In the genomic region with DNA sequence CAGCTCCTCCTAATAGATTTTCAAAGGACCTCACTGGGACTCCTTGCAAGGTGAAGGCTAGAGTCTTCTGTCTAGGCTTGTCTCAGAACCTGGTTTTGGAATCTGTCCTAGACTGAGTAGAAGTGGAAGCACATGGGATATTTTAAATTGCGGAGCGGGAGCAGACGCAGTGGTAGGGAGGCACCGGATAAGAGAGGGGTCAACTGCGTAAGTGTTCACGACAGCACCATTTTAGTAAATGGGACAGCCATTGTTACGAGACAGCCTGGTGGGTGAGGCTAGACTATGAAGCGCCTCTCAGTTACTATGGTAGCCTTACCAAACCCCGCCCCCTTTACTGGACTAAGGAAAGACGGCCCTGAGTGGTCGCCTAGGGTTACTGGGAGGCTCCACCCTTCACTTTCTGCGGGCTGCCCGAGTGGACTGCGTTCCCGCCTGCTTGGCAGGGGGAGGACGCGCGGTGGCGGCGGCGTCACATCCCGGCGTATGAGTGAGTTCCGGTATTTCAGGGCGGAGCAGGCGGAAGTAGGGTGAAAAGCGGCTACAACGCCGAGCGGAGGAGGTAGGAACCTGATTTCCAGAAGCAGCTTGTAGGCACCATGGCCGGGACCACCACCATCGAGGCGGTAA, we compare ENCODE assay signal across 8 mouse cellular contexts. TPM values are rescaled to one million over a fixed set of nuclear protein-coding genes. Genes with fewer than 3 reads are reported as not detected.
DNase-seq lines count a peak whose midpoint lies in the region; ATAC-seq lines count a peak whose summit lies in the region.

No protein-coding gene starts in this region.

- H3K4me1 ChIP-seq in hindbrain, embryonic 11.5 days (replicated peaks; ENCODE audit: control insufficient read depth, insufficient read depth, low read length): peaks cover 2% of the 10 kb centered on the region; the same call in 1 of the 2 replicates

- H3K27me3 ChIP-seq in hindbrain, embryonic 11.5 days (ENCODE audit: control insufficient read depth, insufficient read depth, low read length): no peaks in the 10 kb centered on the region

- ATAC-seq in hindbrain, embryonic 11.5 days (ENCODE audit: low FRiP score): peak; percentile 97

- H3K36me3 ChIP-seq in hindbrain, embryonic 11.5 days (ENCODE audit: control insufficient read depth, insufficient read depth, low read length): no peaks in the 10 kb centered on the region

- H3K4me3 ChIP-seq in hindbrain, embryonic 11.5 days (ENCODE audit: low read depth, low read length): peak overlapping the region; percentile 83

- peak overlapping the region; percentile 90 for H3K27ac ChIP-seq in hindbrain, embryonic 11.5 days (ENCODE audit: low read depth, low read length)

- peak overlapping the region; percentile 85 for H3K9ac ChIP-seq in hindbrain, embryonic 11.5 days (ENCODE audit: low read depth, low read length)

- DNase-seq in Muller cell, postnatal 12 days (ENCODE audit: inconsistent ontology term): peak; percentile 98
- peak; percentile 92 for DNase-seq in cerebellum, adult 9-11 months
- peak; percentile 85 to 92 for DNase-seq in frontal cortex, adult 2 months (ENCODE audit: extremely low spot score in 1 of 2, low spot score in 1 of 2)
- DNase-seq in hindbrain, embryonic 11.5 days (ENCODE audit: low spot score): peak; percentile 95
- peak; percentile 87 to 90 for DNase-seq in layer of hippocampus, postnatal 10 days (ENCODE audit: low spot score in 2 of 2)
- DNase-seq in lung, postnatal 10 days: peak; percentile 99
- DNase-seq in ovary, postnatal 36 days (ENCODE audit: low spot score): peak; percentile 92
- DNase-seq in thymus, postnatal 25 days: peak; percentile 88

- no peaks in the 10 kb centered on the region for H3K9me3 ChIP-seq in hindbrain, embryonic 11.5 days (ENCODE audit: control insufficient read depth, low read length)

- H3K4me2 ChIP-seq in hindbrain, embryonic 11.5 days (replicated peaks; ENCODE audit: low read depth, low read length): peak overlapping the region; percentile 82

- WGBS in hindbrain, embryonic 11.5 days: under 1% methylated on average over 33 of the region's 33 CpGs

RNA-seq across cellular contexts. Expression of a gene that starts 6.8 kb away (rescaled TPM):
- 166 and 178 TPM in 2 replicates for polyA plus RNA-seq in frontal cortex, adult 2 months (2012; rRNA removed)
- 558 and 580 TPM in 2 replicates for polyA plus RNA-seq in hindbrain, embryonic 11.5 days (2014; fragmentation: Nextera tagmentation; extraction: Ambion mirVana)
- total RNA-seq in layer of hippocampus, postnatal 10 days (2021): 100 to 1,000 TPM; 245 to 256 TPM

RNA-seq across cellular contexts. Expression of a gene that starts 24.7 kb away (rescaled TPM):
- polyA plus RNA-seq in frontal cortex, adult 2 months (2012; rRNA removed): 0.40 and 0.42 TPM in 2 replicates
- 0.32 and 0.66 TPM in 2 replicates for polyA plus RNA-seq in hindbrain, embryonic 11.5 days (2014; fragmentation: Nextera tagmentation; extraction: Ambion mirVana)
- under 1 TPM; 0.36 to 0.50 TPM for total RNA-seq in layer of hippocampus, postnatal 10 days (2021)

RNA-seq across cellular contexts. Expression of a gene that starts 26.8 kb away (rescaled TPM):
- 106 and 121 TPM in 2 replicates for polyA plus RNA-seq in frontal cortex, adult 2 months (2012; rRNA removed)
- 203 and 230 TPM in 2 replicates for polyA plus RNA-seq in hindbrain, embryonic 11.5 days (2014; fragmentation: Nextera tagmentation; extraction: Ambion mirVana)
- total RNA-seq in layer of hippocampus, postnatal 10 days (2021): 100 to 1,000 TPM; 146 to 188 TPM

RNA-seq across cellular contexts. Expression of a gene that starts 27.8 kb away (rescaled TPM):
- polyA plus RNA-seq in frontal cortex, adult 2 months (2012; rRNA removed): 93.9 and 94.1 TPM in 2 replicates
- 223 and 230 TPM in 2 replicates for polyA plus RNA-seq in hindbrain, embryonic 11.5 days (2014; fragmentation: Nextera tagmentation; extraction: Ambion mirVana)
- total RNA-seq in layer of hippocampus, postnatal 10 days (2021): 10 to 100 TPM; 83.5 to 91.6 TPM

Comparison
In these comparisons a context has a peak if more than half of its experiments do, and no peak if none do; other contexts are left out.
1. Peak in every context shown above with its lines: DNase-seq, ATAC-seq, H3K4me3 ChIP-seq and H3K27ac ChIP-seq.